Mouse (Mus musculus) lung, postnatal 25 days (tissue): ENCODE results near the gene Prss36.
"Not testable (repeated sequence)": the region's sequence is repeated elsewhere in the genome, so short reads cannot be mapped to it uniquely, and the experiment has no call there.

Experiments used
- DNase-seq: peaks from one replicate; pipeline ENCODE4 v3.0.0; 2022; ENCODE audit warnings: low spot score

The Prss36 gene

DNA sequence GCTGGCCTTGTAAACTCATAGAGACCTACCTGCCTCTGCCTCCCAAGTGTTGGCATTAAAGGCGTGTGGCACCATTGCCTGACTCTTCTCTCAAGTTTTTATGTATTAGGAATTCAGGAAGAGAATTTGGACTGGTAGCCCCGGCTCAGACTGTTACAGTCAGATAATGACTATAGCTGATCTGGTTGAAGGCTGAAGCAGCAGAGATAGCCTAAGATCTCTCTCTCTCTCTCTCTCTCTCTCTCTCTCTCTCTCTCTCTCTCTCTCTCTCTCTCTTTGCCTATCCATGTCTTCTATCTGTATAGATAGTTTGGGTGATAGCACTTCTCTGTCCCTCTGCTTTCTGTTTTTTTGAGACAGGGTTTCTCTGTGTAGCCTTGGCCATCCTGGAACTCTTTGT is 44.8 kb downstream of the Prss36 start:
- DNase-seq, result no peak

- DNase-seq, result no peak
These were observed 46.5 kb downstream of the Prss36 start for GRCm38 (mm10) chr7:127899997-127900396.

DNA sequence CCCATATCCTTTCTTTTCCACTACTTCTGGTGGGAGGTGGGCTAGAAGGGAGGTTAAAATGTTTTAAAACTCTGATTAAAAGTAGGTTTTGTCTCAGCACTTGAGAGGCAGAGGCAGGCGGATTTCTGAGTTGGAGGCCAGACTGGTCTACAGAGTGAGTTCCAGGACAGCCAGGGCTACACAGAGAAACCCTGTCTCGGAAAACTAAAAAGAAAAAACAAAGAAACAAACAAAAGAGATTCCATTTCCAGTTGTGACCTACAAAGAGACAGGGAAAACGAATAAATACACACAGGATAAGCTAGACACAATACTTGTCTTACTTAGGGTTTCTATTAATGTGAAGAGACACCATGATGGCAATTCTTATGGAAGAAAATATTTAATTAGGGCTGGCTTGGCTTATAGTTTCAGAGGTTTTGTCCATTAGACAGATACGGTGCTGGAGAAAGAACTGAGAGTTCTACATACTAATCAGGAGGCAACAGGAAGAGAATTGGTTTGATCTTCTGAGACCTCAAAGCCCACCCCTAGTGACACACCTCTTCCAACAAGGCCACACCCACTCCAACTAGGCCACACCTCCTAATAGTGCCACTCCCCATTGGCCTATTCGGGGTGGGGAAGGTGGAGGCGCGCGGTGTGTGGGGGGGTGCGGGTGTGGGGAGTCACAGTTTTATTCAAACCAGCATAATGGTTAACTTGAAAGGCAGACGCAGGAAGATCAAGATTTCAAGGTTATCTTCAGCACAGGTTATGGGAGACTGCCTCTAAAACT is 48.2 kb downstream of the Prss36 start:
- DNase-seq, result no peak

DNA sequence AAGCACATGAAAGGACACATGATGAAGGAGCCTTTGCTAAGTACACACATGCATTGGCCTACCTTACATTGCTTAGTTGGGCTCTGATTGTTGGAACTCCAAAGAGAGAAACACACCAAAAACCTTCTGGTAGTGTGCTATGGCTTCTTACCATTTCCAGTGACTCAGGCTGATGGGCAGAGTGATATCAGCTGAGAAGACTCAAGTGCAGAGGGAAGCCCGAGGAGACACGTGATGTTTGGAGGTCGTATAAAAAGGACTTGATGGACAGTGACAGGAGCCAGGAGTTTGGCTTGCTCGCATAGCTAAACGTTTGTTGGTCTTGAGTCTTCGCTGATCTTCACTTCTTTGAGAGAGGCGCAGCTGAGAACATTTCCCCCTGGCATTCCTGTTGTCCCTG is 49.0 kb downstream of the Prss36 start:
- no peak for DNase-seq

GRCm38 (mm10) chr7:127896384-127896783 is 50.1 kb downstream of the Prss36 start:
- peak; percentile 60 for DNase-seq

DNA sequence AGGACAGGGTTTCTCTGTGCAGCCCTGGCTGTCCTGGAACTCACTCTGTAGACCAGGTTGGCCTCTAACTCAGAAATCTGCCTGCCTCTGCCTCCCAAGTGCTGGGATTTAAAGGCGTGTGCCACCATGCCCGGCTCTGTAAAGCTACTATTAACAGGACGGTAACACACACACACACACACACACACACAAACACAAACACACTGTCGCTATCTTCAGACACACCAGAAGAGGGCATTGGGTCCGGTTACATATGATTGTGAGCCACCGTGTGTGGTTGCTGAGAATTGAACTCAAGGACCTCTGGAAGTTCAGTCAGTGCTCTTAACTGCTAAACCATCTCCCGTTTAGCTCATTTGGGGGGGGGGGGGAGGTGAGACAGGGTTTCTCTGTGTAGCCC is 50.6 kb downstream of the Prss36 start:
- DNase-seq, result not testable (repeated sequence)

DNA sequence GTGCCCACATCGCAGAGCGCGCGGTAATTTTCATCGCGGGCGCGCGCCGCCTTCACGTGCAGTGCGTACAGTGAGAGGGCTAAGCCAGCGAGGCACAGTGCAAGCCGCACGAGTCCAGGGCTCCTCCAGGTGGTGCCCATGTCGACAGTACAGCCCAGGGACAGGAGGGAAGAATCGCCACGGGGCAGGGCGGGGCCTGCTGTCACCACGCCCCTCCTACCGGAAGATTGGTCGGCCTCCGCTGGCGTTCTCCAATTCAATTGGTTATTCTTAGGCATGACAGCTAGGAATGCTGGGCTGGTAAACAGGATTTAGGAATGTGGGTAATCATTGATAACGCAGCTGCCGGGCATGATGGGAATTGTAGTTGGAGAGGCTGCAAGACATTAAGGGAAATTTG is 51.1 kb downstream of the Prss36 start, which contains the start of the genes Gm21974 and Vkorc1:
TSS of gene Gm21974 (minus strand) at position 13 of the 400 bp plus-strand sequence.
TSS of gene Vkorc1 (minus strand) at position 176 of the 400 bp plus-strand sequence.
- DNase-seq, result peak; percentile 98

DNA sequence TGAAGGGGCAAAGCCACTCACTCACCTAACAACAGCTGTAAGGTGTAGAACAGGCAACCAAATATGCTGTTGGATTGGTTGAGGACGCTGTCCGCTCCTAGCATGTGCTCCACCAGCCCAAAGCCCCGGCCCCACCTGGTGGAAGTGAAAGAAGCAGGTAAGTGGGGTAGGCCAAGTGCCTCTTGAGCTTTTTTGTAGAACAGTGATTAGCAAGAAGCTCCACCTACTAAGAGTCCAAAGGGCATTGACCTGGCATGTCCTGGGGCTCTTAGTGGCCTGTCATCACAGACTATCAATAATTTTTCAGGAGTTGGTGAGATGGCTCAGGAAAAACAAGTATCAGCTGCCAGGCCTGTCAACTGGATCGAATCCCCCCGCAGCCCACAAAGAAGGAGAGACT is 52.0 kb downstream of the Prss36 start:
- DNase-seq, result peak; percentile 24

GRCm38 (mm10) chr7:127890798-127891197 is 55.7 kb downstream of the Prss36 start, which contains the start of gene Prss53:
Prss53 (minus strand) TSS chr7:127890970.
- DNase-seq, result peak; percentile 31

DNA sequence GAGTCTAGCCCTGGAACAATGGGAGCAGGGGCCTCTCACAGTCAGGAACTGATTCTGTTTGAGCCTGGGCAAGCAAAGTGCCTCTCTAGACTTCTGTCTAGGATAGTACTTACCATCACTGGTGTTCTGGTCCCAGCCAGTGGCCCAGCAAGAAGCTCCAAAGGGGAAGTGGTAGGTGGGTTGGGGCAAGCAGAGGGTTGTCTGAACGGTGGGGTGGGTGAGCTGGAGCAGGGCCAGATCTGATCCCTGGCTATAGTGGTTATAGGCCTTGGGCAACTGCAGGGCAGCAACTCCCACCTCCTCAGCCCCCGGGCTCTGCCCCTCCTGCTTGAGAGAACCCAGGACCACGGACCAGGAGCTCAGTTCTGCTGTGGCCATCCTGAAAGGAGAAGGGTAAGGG is 57.7 kb downstream of the Prss36 start:
- no peak for DNase-seq

DNA sequence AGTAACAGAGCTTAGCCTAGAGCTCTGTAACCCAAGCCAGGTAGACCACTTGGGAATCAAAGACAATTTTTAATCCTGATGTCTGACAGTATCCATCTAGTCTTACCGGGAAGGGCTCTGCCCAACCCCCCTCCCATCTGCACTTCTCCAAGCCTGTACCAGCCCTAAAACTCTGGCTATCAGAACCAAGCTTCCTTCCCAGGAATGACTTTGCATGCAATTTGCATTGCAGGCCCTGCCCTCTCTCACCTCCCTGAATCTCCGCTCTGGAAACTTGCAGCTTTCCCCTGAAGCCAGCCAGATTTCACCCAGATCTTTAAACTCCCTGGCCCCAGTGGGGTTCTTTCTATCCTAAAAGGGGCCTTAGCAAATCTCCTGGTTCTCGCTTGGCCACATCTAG is 58.7 kb downstream of the Prss36 start:
- no peak for DNase-seq

GRCm38 (mm10) chr7:127887191-127887590 is 59.3 kb downstream of the Prss36 start:
- DNase-seq, result no peak

DNA sequence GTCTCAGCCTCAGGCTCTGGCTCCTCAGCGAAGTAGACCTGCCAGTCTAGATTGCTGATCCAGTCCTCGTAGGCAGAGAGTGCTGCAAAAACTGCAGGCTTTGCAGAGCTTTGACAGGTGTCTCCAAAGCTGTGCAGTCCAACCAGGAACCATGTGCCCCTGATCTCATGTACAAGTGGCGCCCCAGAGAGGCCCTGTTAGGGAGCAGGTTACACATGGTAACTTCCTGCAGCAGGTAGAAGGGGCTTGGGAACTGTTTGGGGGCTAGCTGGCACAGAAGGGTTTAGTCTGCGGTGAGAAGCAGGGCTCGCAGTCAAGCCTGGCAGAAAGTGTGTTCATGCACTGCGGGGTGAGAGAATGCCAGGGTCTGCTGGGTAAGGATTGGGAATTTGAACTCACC is 60.0 kb downstream of the Prss36 start:
- no peak for DNase-seq

GRCm38 (mm10) chr7:127885951-127886350 is 60.6 kb downstream of the Prss36 start:
- peak; percentile 63 for DNase-seq
